Mouse (Mus musculus): ENCODE measurements around the gene Plin2. TPM values are rescaled to one million over a fixed set of nuclear protein-coding genes. Genes with fewer than 3 reads are reported as not detected.

Plin2 gene
- polyA plus RNA-seq, 1 experiment from 2014 or later: 64.5 TPM

DNA sequence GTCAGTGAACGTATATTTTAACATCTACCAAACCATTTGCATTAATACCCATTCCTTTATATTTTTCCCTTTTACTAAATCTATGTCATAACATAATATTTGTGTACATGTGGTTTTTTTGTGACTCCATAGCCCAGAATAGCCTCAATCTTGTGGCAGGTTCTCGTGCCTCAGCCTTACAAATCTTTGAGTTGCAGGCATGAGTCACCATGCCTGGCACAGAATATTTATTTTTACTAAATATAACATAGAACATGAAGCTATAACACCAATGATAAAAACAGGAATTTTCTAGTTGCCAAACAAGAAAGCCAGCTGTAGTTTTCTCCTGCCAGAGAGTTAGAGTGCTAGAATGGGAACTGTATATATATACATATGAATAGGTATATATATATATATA, 49.4 kb downstream of the Plin2 start:
- TF ChIP-seq CTCF (IDR thresholded peaks at IDR 0.05; ENCODE audit: low read depth): no peak
- no peak for ATAC-seq (replicated peaks; ENCODE audit: low FRiP score, low read depth)
- DNase-seq (ENCODE audit: low spot score): no peak
- Histone ChIP-seq H3K9ac (ENCODE audit: low read depth, low read length) (no peak overlapping the region), H3K27me3 (ENCODE audit: insufficient read depth, low read length) (no peaks in the 10 kb centered on the region), H3K4me1 (replicated peaks; ENCODE audit: insufficient read depth, low read length) (no peaks in the 10 kb centered on the region), H3K4me3 (replicated peaks; ENCODE audit: low read depth, low read length) (no peak overlapping the region), H3K36me3 (ENCODE audit: insufficient read depth, low read length) (no peaks in the 10 kb centered on the region), H3K27ac (no peak overlapping the region), H3K4me2 (ENCODE audit: low read length) (no peak overlapping the region), H3K9me3 (replicated peaks; ENCODE audit: low read length) (no peaks in the 10 kb centered on the region)
- WGBS: 73% methylated on average over 2 of the region's 2 CpGs

DNA sequence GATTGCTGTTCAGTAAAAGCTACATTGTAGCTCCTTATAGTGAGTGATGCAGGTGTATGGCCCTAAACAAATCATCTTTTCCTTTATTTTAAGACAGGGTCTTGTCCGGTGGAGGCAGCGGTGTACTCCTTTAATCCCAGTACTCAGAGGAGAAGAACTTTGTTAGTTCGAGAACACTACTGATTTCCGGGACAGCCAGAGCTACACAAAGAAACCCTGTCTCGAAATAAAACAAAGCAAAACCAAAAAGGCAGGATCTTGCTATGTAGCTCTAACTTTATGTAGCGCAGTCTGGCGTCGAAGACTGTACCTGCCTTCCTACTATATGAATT, 57.6 kb downstream of the Plin2 start:
- H3K9me3 ChIP-seq (replicated peaks; ENCODE audit: low read length): no peaks in the 10 kb centered on the region
- peak overlapping the region; percentile 92 for H3K4me3 ChIP-seq (replicated peaks; ENCODE audit: low read depth, low read length)
- H3K27me3 ChIP-seq (ENCODE audit: insufficient read depth, low read length): no peaks in the 10 kb centered on the region
- 40% methylated on average over 8 of the region's 8 CpGs for WGBS
- H3K27ac ChIP-seq: peak overlapping the region; percentile 81
- ATAC-seq (replicated peaks; ENCODE audit: low FRiP score, low read depth): 0 out of 2 replicates have a peak, but pooled peaks have one; percentile 15
- H3K36me3 ChIP-seq (ENCODE audit: insufficient read depth, low read length): no peaks in the 10 kb centered on the region
- peak overlapping the region; percentile 92 for H3K4me2 ChIP-seq (ENCODE audit: low read length)
- no peak for DNase-seq (ENCODE audit: low spot score)
- H3K4me1 ChIP-seq (replicated peaks; ENCODE audit: insufficient read depth, low read length): peaks cover 5% of the 10 kb centered on the region; the same call in 1 of the 2 replicates
- 0 out of 2 replicates have a peak, but pooled peaks have one; percentile 6 for TF ChIP-seq CTCF (IDR thresholded peaks at IDR 0.05; ENCODE audit: low read depth)
- H3K9ac ChIP-seq (ENCODE audit: low read depth, low read length): peak overlapping the region; percentile 52; the same call in 1 of the 2 replicates

DNA sequence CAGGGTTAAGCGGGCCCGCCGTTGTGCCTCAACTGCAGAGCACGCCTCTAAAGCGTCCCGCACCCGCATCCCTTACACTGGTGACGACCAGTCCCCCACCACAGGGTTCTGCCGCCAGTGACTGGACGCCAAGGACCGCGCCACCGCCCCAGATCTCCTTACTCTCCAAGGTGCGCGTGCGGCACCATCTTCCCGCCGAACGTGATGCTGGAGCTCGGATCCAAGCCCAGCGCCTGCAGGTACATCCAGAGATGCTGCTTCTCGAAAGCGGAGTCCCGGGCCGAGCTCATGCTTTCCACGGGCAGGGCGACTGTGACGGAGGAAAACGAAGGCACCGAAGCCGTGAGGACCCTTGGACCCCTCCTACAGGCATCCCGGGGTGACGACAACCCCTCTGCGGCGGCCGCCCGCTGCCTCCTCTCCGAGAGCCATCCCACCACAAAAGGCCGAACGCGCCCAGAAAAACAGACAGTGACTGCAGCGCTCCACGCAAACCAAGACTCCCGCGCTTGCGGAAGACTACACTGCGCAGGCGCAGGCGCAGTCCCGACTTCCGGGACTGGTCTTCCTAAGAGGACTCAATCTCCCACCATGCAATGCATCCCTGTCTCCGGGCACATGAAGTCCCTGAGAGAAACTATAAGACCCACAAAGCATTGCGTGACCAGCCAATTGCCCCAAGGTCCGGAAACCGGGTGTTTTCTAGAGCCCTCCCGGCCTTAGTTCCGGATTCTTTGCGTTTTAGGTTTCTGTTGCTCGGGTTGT, 58.2 kb downstream of the Plin2 start, which contains the start of gene Haus6:
Gene Haus6 (minus strand): TSS at position 532 of the 765 bp plus-strand sequence.
- H3K27ac ChIP-seq: peak within 1 kb of the TSS; percentile 81
- peak within 1 kb of the TSS; percentile 84 for H3K9ac ChIP-seq (ENCODE audit: low read depth, low read length)
- no peaks in the 10 kb centered on the region for H3K27me3 ChIP-seq (ENCODE audit: insufficient read depth, low read length)
- no peaks in the 10 kb centered on the region for H3K36me3 ChIP-seq (ENCODE audit: insufficient read depth, low read length)
- no peaks in the 10 kb centered on the region for H3K9me3 ChIP-seq (replicated peaks; ENCODE audit: low read length)
- H3K4me3 ChIP-seq (replicated peaks; ENCODE audit: low read depth, low read length): peak within 1 kb of the TSS; percentile 92
- TF ChIP-seq CTCF (IDR thresholded peaks at IDR 0.05; ENCODE audit: low read depth): no peak
- H3K4me1 ChIP-seq (replicated peaks; ENCODE audit: insufficient read depth, low read length): peaks cover 5% of the 10 kb centered on the region; the same call in 1 of the 2 replicates
- peak within 1 kb of the TSS; percentile 92 for H3K4me2 ChIP-seq (ENCODE audit: low read length)
- ATAC-seq (replicated peaks; ENCODE audit: low FRiP score, low read depth) (peak; percentile 100), DNase-seq (ENCODE audit: low spot score) (peak; percentile 99)
- WGBS: under 1% methylated on average over 59 of the region's 59 CpGs

Other genes with a start within 250 kb of the Plin2 start
- 0.08 and 0.21 TPM in 2 replicates for gene Saxo1, start 111.7 kb downstream of the Plin2 start, polyA plus RNA-seq (2015; fragmentation: Nextera tagmentation; extraction: Ambion mirVana)
- 80.3 and 86.3 TPM in 2 replicates for gene Rraga, start 94.4 kb downstream of the Plin2 start, polyA plus RNA-seq (2015; fragmentation: Nextera tagmentation; extraction: Ambion mirVana)
- gene Haus6, start 58.0 kb downstream of the Plin2 start, polyA plus RNA-seq (2015; fragmentation: Nextera tagmentation; extraction: Ambion mirVana): 8.9 and 10.6 TPM in 2 replicates
- gene Dennd4c, start 78.5 kb upstream of the Plin2 start, polyA plus RNA-seq (2015; fragmentation: Nextera tagmentation; extraction: Ambion mirVana): 3.9 and 4.0 TPM in 2 replicates
- gene Rps6, start 187.4 kb upstream of the Plin2 start, polyA plus RNA-seq (2015; fragmentation: Nextera tagmentation; extraction: Ambion mirVana): 781 TPM in 2 replicates
- 47.9 and 55.5 TPM in 2 replicates for gene Acer2, start 204.3 kb upstream of the Plin2 start, polyA plus RNA-seq (2015; fragmentation: Nextera tagmentation; extraction: Ambion mirVana)